Mouse (Mus musculus): ENCODE results near the gene Fgd3. TPM values are rescaled to one million over a fixed set of nuclear protein-coding genes. Genes with fewer than 3 reads are reported as not detected.

Fgd3 gene
- polyA plus RNA-seq, 1 experiment from 2014 or later = 0.95 TPM

GRCm38 (mm10) chr13:49212711-49213500 is 107.2 kb downstream of the Fgd3 start:
- Histone ChIP-seq H3K4me1 (ENCODE audit: control insufficient read depth, insufficient read depth, low read length) (peaks cover 2% of the 10 kb centered on the region; the same call in 1 of the 2 replicates), H3K9me3 (replicated peaks; ENCODE audit: control insufficient read depth, low read length) (no peaks in the 10 kb centered on the region), H3K36me3 (replicated peaks; ENCODE audit: control insufficient read depth, insufficient read depth, low read depth, low read length) (no peaks in the 10 kb centered on the region), H3K9ac (replicated peaks; ENCODE audit: low read length) (no peak overlapping the region), H3K4me3 (ENCODE audit: low read depth, low read length) (no peak overlapping the region), H3K27me3 (ENCODE audit: control insufficient read depth, insufficient read depth, low read length) (no peaks in the 10 kb centered on the region), H3K27ac (replicated peaks; ENCODE audit: low read depth, low read length) (no peak overlapping the region), H3K4me2 (ENCODE audit: low read depth, low read length) (no peak overlapping the region)
- ATAC-seq (replicated peaks; ENCODE audit: insufficient number of reproducible peaks, low FRiP score, low TSS enrichment, low read depth) (no peak), DNase-seq (ENCODE audit: low spot score) (no peak)
- 81% methylated on average over 4 of the region's 4 CpGs for WGBS

Other genes with a start within 250 kb of the Fgd3 start
- gene Wnk2, start 172.3 kb downstream of the Fgd3 start, polyA plus RNA-seq (2014; fragmentation: Nextera tagmentation; extraction: Ambion mirVana) = 2.5 and 2.6 TPM in 2 replicates
- 29.8 and 30.5 TPM in 2 replicates for gene Ninj1, start 132.8 kb downstream of the Fgd3 start, polyA plus RNA-seq (2014; fragmentation: Nextera tagmentation; extraction: Ambion mirVana)
- 32.1 and 34.4 TPM in 2 replicates for gene Card19, start 104.3 kb downstream of the Fgd3 start, polyA plus RNA-seq (2014; fragmentation: Nextera tagmentation; extraction: Ambion mirVana)
- 1.2 and 1.3 TPM in 2 replicates for gene Susd3, start 71.6 kb downstream of the Fgd3 start, polyA plus RNA-seq (2014; fragmentation: Nextera tagmentation; extraction: Ambion mirVana)
- gene Bicd2, start 21.3 kb upstream of the Fgd3 start, polyA plus RNA-seq (2014; fragmentation: Nextera tagmentation; extraction: Ambion mirVana) = 22.9 and 26.0 TPM in 2 replicates
- 13.5 and 14.9 TPM in 2 replicates for gene Ippk, start 100.9 kb upstream of the Fgd3 start, polyA plus RNA-seq (2014; fragmentation: Nextera tagmentation; extraction: Ambion mirVana)
- 0.60 and 0.70 TPM in 2 replicates for gene Tes3-ps, start 173.0 kb upstream of the Fgd3 start, polyA plus RNA-seq (2014; fragmentation: Nextera tagmentation; extraction: Ambion mirVana)
- 0.13 and 0.39 TPM in 2 replicates for gene Ecm2, start 184.5 kb upstream of the Fgd3 start, polyA plus RNA-seq (2014; fragmentation: Nextera tagmentation; extraction: Ambion mirVana)
- gene Aspn, start 224.1 kb upstream of the Fgd3 start, polyA plus RNA-seq (2014; fragmentation: Nextera tagmentation; extraction: Ambion mirVana) = 0.46 and 0.82 TPM in 2 replicates